Mouse (Mus musculus): ENCODE results near the gene Paqr7.
A peak's percentile ranks its signal among the peaks of the same experiment; 100 is the strongest.

The Paqr7 gene

GRCm38 (mm10) chr4:134535787-134536151 is 39.3 kb downstream of the Paqr7 start:
- no peak for DNase-seq (ENCODE audit: low read depth)

- DNase-seq (ENCODE audit: low read depth), result no peak
Measured at GRCm38 (mm10) chr4:134538997-134539580, 42.6 kb downstream of the Paqr7 start.

- no peak for DNase-seq (ENCODE audit: low read depth)
Measured at GRCm38 (mm10) chr4:134542726-134543125, 46.2 kb downstream of the Paqr7 start.

GRCm38 (mm10) chr4:134543261-134543660 is 46.8 kb downstream of the Paqr7 start:
- peak; percentile 93 for DNase-seq (ENCODE audit: low read depth)

- DNase-seq (ENCODE audit: low read depth), result no peak
Measured at GRCm38 (mm10) chr4:134546814-134547705, 50.6 kb downstream of the Paqr7 start.

- DNase-seq (ENCODE audit: low read depth), result peak; percentile 31
Measured at GRCm38 (mm10) chr4:134548169-134548938, 51.9 kb downstream of the Paqr7 start.

GRCm38 (mm10) chr4:134549899-134550298 is 53.4 kb downstream of the Paqr7 start:
- no peak for DNase-seq (ENCODE audit: low read depth)

- no peak for DNase-seq (ENCODE audit: low read depth)
Measured at GRCm38 (mm10) chr4:134551494-134552316, 55.2 kb downstream of the Paqr7 start, which contains the start of gene Selenon. Selenon (minus strand) TSS chr4:134552166.

- DNase-seq (ENCODE audit: low read depth), result no peak
Measured at GRCm38 (mm10) chr4:134553631-134554030, 57.1 kb downstream of the Paqr7 start.

GRCm38 (mm10) chr4:134555956-134556580 is 59.6 kb downstream of the Paqr7 start:
- peak; percentile 44 for DNase-seq (ENCODE audit: low read depth)

- DNase-seq (ENCODE audit: low read depth), result no peak
Measured at GRCm38 (mm10) chr4:134557626-134558249, 61.2 kb downstream of the Paqr7 start.

GRCm38 (mm10) chr4:134558570-134559113 is 62.1 kb downstream of the Paqr7 start:
- DNase-seq (ENCODE audit: low read depth), result no peak

- no peak for DNase-seq (ENCODE audit: low read depth)
Measured at GRCm38 (mm10) chr4:134559154-134559553, 62.7 kb downstream of the Paqr7 start.
